Mouse (Mus musculus): ENCODE data around the gene Gm49368.

GRCm38 (mm10) chr7:128016650-128017049 is 45.8 kb upstream of the Gm49368 start:
- no peak for TF ChIP-seq POLR2A (IDR thresholded peaks at IDR 0.05; ENCODE audit: borderline replicate concordance, insufficient read depth, low read length)
- no peak for TF ChIP-seq CTCF (IDR thresholded peaks at IDR 0.05; ENCODE audit: borderline replicate concordance, insufficient read depth, low read depth, low read length)
